Mouse (Mus musculus) large intestine, adult 2 months (tissue): Measurements from ENCODE around the gene Ttc23l. TPM values are rescaled to one million over a fixed set of nuclear protein-coding genes. Genes with fewer than 3 reads are reported as not detected.
"Not testable (repeated sequence)": the region's sequence is repeated elsewhere in the genome, so short reads cannot be mapped to it uniquely, and the experiment has no call there.

Experiments
- DNase-seq: peaks from one replicate; pipeline ENCODE4 v3.0.0-alpha.2; 2012; ENCODE audit warnings: low read depth, low spot score
- WGBS: fragments of 180-500 bp; shearing (Covaris S2); methylation state at CpG from one replicate; pipeline ENCODE4 v1.1.7; 2018; 5-methylcytosine and 5-hydroxymethylcytosine counted together
- polyA plus RNA-seq: library from polyadenylated mRNA; depleted of rRNA; stranded (reverse); fragments of >200 nt; gene quantifications from 2 replicates; pipeline ENCODE4 v1.2.3, GENCODE M21; 2012

The Ttc23l gene
- polyA plus RNA-seq, 1 experiment = not detected

- WGBS = 80% methylated on average over 4 of the region's 4 CpGs
Measured at GRCm38 (mm10) chr15:10531352-10531751, 27.1 kb downstream of the Ttc23l start.

GRCm38 (mm10) chr15:10525896-10526295, 32.6 kb downstream of the Ttc23l start:
- 70% methylated on average over 1 of the region's 1 CpGs for WGBS
- no peak for DNase-seq

More at GRCm38 (mm10) chr15:10531352-10531751, 27.1 kb downstream of the Ttc23l start:
- no peak for DNase-seq

- DNase-seq = no peak
- WGBS = 79% methylated on average over 7 of the region's 7 CpGs
Measured at GRCm38 (mm10) chr15:10515166-10515565, 43.3 kb downstream of the Ttc23l start.

- DNase-seq = no peak
- 63% methylated on average over 11 of the region's 11 CpGs for WGBS
Measured at GRCm38 (mm10) chr15:10506099-10506498, 52.4 kb downstream of the Ttc23l start.

GRCm38 (mm10) chr15:10500838-10501719, 57.4 kb downstream of the Ttc23l start:
- DNase-seq = no peak
- WGBS = 59% methylated on average over 11 of the region's 11 CpGs

- 73% methylated on average over 5 of the region's 5 CpGs for WGBS
- no peak for DNase-seq
Measured at GRCm38 (mm10) chr15:10500035-10500434, 58.4 kb downstream of the Ttc23l start.

- no peak for DNase-seq
- WGBS = 77% methylated on average over 5 of the region's 5 CpGs
Measured at GRCm38 (mm10) chr15:10499593-10499992, 58.9 kb downstream of the Ttc23l start.

GRCm38 (mm10) chr15:10496696-10497095, 61.8 kb downstream of the Ttc23l start:
- DNase-seq = not testable (repeated sequence)
- 92% methylated on average over 1 of the region's 1 CpGs for WGBS

- no peak for DNase-seq
- 87% methylated on average over 11 of the region's 11 CpGs for WGBS
Measured at GRCm38 (mm10) chr15:10495944-10496343, 62.5 kb downstream of the Ttc23l start.

- 95% methylated on average over 5 of the region's 5 CpGs for WGBS
- no peak for DNase-seq
Measured at GRCm38 (mm10) chr15:10490101-10490500, 68.4 kb downstream of the Ttc23l start.

- 35% methylated on average over 2 of the region's 2 CpGs for WGBS
- DNase-seq = no peak
Measured at GRCm38 (mm10) chr15:10487246-10487645, 71.2 kb downstream of the Ttc23l start.

- WGBS = under 1% methylated on average over 18 of the region's 18 CpGs
- DNase-seq = no peak
Measured at GRCm38 (mm10) chr15:10486365-10486839, 72.1 kb downstream of the Ttc23l start.

GRCm38 (mm10) chr15:10485484-10486364, 72.7 kb downstream of the Ttc23l start, which contains the start of the genes Brix1 and Rad1:
Brix1 (minus strand) TSS chr15:10485947.
Rad1 (plus strand) TSS chr15:10486018.
- under 1% methylated on average over 58 of the region's 58 CpGs for WGBS
- DNase-seq = peak; percentile 93

- WGBS = 19% methylated on average over 3 of the region's 3 CpGs
- no peak for DNase-seq
Measured at GRCm38 (mm10) chr15:10470941-10471340, 87.5 kb downstream of the Ttc23l start.

GRCm38 (mm10) chr15:10470151-10470831, 88.2 kb downstream of the Ttc23l start, which contains the start of gene Dnajc21:
Dnajc21 (minus strand) TSS chr15:10470516.
- 3% methylated on average over 87 of the region's 87 CpGs for WGBS
- DNase-seq = peak; percentile 64

GRCm38 (mm10) chr15:10469641-10470150, 88.8 kb downstream of the Ttc23l start:
- WGBS = under 1% methylated on average over 40 of the region's 40 CpGs
- DNase-seq = no peak

- DNase-seq = no peak
Measured at GRCm38 (mm10) chr15:10468761-10469160, 89.7 kb downstream of the Ttc23l start.

GRCm38 (mm10) chr15:10464678-10465077, 93.8 kb downstream of the Ttc23l start:
- WGBS = 83% methylated on average over 3 of the region's 3 CpGs
- DNase-seq = no peak

More at GRCm38 (mm10) chr15:10468761-10469160, 89.7 kb downstream of the Ttc23l start:
- WGBS = 77% methylated on average over 3 of the region's 3 CpGs

GRCm38 (mm10) chr15:10463555-10463954, 94.9 kb downstream of the Ttc23l start:
- WGBS = 84% methylated on average over 5 of the region's 5 CpGs
- DNase-seq = no peak
